Mouse (Mus musculus) left cerebral cortex, adult 9 months (tissue): Measurements from ENCODE around the gene Gas2l2.

Source experiments
- DNase-seq, 2 experiments: peaks; one replicate each; pipeline ENCODE4 v3.0.0; 2022; ENCODE audit warnings: low spot score in 2 of 2

Gas2l2 gene

DNA sequence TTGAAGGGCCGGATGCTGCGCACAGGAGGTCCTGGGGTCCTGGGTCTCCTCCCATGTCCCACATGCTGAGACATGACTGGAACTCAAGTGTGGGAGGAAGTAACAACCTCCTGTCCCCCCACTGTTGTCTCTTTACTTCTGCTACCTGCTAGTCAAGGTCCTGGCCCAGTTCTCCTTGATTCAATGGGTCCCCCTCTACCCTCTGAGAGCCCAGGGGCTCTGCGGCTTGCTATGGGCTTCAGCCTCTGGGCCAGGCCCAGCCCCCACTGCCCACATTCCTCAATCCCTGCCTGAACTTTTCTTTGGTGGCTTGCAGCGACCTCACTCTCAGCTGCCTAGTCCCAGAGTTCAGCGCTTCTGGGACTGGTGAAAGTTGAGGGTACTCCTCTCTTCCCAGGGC lies at the start of gene Gas2l2:
Gene Gas2l2 (minus strand): TSS at position 101 of the 400 bp plus-strand sequence.
- DNase-seq = no peak

DNA sequence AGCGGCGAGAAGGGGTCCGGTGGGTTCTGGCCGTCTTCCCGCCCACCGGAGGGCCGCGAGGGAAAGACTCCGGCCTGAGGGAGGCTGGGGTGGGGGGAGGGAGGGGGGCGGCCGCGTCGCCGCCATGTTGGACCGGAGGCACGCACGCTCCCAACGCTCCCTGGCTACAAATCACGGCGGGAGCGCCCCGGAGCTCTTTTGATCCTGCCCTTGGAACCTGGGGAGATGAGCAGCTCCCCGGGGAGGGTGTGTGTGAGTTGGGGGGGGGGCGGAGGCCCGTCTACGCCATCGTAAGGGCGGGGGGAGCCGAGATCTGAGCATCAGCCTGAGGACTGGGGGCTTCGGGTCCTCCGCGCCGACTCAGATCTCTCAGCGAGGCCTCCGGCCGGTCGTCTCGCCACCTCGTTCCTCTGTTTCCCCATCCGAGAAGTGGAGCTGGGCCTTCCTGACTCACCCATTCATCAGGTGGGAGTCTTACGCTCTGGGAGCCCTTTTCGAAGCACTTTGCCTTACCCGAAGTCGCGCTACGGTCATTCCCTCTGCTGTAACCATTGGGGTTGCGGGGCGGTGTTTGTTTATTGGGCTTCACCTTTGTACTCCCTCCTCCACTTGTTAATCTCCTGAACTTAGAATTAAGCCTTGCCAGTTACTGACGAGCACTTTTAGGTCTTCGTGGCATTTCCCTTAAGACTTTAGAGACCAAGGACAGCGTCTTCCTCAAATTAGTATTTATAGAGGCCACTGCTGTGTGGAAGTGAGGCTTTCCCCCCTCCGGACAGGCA lies 44.2 kb upstream of the Gas2l2 start:
- no peak for DNase-seq

DNA sequence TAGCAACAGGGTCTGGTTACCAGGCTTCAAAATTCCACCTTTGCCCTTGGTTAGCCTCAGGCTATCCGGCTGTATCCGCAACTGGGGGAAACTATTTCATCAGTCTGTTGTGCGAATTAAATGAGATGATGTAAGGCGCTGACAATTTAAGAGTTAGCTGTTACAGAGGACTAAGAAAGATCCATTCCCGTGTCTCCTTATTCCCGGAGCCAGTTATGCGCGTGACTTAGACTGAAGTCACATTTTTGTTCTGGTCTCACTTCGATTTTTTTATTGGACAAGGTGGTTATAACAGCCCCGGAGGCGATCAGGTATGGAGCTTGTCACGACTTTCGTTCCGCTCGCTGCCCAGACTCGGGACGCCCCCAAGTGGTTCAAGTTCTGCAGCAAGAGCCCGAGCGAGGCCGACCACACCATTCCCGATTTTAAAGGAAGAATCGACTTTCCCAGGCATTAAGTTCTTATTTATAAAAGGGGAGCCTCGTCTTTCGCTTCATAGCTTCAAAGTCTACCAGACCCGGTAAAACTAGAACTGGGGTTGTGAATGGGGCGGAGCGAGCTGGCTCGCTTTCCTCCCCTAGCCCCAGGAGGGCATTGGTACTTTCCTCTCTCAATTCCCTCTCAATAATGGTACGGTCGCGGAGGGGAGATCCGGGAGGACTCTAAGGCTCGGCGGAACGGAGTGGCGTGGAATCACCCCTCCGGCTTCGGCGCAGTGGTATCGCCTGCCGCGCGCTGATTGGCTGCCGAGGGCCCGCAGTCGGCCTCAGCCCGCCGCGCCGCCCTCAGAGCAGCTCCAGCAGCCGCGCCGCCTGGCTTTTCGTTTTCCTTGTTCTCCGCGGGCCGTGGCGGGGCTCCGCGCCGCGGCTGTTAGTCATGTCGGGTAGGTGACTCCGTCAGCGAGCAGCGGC lies 43.3 kb upstream of the Gas2l2 start, which contains the start of gene Taf15:
Gene Taf15 (plus strand): TSS at position 763 of the 911 bp plus-strand sequence.
- peak; percentile 90 to 98 for DNase-seq

DNA sequence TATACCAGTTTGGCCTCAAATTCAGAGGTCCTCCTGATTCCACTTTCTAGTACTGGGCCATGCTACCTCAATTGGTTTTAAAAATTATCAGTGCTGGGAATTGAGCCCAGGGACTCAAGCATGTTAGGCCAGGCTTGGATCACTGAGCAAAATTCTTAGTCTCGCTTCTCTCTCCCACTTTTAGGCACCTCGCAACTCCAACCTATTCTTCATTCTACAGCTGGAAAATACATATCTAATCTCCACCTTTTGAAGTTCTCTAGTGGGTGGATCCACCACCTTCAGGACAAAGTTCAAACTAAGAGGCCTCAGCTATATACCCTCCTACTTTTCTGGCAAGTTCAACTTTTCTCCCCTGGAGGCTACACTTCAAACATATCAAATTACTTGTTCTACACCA lies 42.5 kb upstream of the Gas2l2 start:
- no peak for DNase-seq

DNA sequence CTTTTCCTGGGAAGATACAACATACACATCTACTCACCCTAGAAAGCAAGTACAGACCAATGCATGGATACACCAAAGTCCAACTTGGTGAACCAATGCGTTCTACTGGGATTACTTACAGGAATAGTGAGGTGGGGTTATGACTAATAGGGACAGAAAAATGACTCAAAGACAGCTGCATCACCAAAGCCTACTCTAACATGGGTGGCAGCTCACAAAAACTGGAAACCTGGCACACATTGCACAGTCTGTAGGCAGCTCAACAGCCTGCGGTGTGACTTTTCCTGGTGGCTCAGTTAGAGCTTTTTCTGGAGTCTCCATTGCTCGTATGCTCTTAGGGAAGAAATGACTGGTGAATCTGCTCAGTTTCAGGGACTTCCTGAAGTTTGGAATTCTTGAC lies 39.5 kb upstream of the Gas2l2 start:
- no peak for DNase-seq

DNA sequence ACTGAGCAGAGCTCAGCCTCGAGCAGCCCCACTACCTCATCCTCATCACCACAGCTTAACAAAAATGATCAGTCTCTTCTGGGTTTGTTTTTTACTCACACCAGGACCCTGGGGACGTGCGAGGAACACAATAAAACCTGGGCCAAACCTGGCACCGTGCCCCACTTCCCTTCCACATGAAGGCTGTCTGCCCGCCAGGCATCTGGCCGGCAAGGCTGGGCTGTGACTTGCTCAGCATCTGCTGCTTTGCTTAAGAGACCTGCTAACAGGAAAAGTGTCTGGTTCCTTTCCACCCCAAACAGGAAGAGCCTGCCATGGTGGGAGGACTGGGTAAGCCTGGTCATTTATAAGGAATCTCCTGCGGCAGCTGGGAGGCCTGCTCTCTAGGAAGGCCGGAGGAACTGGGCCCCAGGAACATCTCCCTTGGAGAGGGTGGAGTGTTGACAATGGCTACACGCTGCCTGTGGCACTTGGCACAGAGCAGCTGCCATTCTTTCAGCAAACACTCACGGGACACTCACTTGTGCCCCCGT lies 37.9 kb upstream of the Gas2l2 start:
- DNase-seq = no peak

DNA sequence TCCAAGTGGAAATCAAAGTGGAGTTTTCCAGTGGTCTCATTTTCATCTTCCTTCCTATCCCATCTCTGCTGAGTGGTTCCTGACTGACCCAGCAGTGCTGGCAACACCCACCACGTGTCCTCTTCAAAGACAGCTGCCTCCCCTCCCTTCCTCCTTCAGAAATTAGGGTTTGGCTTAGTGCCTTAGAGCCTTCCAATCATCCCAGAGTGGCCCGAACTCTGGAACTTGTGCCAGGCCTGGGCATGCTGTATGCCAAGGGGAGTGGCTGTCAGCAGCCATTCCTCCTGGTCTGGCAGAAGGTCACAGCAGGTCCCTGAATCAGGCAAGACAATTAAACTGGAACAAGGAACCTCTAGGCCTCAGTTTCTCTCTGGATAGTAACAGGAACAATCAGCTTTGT lies 36.7 kb upstream of the Gas2l2 start:
- DNase-seq = no peak

DNA sequence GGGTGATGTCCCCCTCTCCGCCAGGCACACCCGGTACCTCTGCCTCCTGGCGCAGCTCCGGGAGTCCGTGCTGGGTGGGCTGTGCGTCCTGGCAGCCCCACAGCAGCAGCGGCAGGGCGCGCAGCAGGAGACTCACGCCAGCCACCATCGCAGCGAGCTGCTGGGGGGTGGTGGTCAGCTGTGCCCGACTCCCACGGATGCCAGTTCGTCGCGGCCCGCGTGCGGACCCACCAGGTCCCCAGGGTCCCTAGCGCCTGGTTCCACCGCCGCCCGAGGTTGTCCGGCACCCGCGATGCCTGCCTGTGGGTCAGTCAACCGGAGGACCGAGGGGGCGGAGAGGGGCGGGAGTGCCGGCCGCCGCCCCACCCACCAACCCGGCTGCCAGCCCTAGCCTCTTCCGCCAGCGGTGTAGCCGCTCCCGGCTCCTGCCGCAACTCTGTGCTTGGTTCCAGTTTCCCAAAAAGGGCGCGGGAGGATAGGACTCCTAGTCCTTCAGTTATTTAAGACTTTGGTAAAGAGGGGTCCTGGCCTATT lies 33.5 kb upstream of the Gas2l2 start, which contains the start of gene Mmp28:
Gene Mmp28 (minus strand): TSS at position 361 of the 534 bp plus-strand sequence.
- no peak for DNase-seq

DNA sequence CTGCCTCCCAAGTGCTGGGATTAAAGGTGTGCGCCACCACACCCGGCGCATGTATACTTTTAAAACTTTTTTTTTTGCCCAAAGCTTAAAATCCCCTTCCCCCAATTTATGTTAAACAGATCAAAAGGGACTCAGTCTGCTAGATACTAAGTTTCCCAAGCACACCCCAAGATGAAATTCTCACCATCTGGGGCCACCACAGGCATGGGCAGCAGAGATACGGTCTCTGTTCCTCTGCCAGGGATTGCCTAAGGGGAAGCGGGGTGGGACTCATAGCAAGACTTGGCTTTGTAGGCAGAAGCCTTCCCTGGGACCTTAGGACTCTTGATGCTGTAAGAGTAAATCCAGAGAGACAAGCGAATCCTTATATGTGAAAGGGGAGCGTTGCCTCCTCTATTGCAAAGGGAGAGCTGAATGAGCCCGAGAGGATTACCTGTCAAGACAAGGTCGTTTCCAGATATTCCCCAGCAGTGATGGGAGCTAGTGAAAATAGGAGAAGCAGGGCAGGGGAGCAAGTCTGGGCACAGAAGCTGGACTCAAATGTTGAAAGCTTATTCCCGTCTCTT lies 32.3 kb upstream of the Gas2l2 start:
- DNase-seq = no peak

DNA sequence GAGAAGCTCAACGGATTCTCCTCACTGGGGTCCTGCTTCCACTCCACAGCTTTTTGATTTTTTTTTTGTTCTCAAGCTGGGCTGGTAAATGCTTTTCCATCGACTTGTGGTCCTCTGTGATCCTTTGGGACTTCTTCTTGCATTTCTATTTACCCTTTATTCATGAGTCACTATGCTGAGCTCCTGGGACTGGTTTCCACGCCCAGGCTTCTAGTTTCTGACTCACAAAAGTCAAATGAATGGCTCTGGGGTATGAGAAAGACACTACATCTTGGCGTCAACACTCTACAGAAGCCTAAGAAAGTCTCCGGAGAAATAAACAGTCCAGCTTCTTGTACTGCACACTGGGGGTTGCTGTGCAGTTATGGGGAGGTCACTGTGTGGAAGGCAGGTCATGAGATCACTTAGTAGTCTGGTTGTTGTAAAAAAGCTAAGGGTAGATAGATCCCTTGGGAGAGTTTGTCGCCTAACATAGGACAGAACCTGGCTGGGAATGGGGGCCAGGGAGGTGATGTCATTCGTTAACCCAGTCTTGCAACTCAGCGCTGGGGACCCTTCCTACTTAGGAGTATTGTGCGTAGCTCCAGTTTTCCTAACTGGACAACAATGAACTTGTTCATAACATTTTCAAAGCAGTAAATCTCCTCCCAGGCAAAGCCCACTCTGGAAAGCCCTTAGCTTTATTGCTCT lies 28.8 kb upstream of the Gas2l2 start:
- DNase-seq = no peak

DNA sequence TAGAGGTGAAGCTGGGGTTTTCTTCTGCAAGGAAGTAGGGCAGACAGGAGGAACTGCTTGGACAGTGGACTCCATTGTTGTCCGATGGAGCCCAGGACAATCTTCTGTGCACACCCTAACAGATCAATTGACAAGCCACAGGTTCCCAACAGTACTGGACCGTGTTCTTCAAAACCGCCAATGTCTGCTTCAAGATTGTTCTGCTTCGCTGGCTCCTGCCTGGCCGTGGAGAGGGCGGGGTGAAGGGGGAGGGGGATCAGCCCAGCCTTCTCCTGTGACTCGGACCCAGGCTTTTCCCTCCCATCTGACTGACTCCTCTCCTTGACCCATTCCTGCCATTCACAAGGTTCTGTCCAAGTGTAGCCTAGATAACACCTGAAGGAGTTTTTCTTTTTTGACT lies 28.0 kb upstream of the Gas2l2 start:
- no peak for DNase-seq

DNA sequence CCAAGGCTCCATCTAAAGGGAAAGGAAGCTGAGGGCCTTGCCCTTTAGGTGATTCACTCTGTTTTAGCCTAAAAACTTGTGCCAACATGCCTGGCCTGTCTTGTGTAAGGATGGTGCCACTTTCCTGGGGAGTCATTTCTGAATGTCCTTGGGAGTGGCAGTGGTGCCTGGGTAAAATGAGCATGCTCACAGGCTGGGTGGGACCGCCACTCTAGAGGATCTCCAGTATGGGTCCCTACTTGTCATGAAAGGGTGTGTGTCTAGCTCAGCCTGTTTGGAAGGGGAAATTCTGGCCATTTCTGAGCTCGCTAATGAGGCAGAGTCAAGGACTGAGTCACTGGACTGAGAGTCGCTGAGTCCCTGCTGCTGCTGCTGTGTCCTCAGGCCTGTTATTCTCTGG lies 26.4 kb upstream of the Gas2l2 start:
- DNase-seq = no peak

DNA sequence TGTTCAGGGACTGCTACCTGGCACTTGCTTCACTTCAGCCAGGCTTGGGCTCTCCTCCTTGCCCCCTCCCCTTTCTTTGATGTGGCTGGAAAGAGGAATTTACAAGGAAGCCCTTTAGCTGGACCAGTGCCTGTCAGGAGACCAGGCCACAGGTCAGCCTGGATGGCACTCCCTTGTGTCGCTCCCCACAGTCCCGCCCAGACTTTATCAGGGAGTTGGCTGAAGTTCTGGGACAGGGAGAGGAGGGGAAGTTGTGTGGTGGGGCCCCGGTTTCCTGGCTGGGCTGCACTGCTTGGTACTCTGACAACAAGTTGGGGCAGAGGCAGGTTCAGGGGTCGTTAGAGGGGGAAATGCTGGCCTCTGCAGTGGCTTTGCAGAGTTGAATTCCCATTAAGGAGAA lies 25.3 kb upstream of the Gas2l2 start:
- DNase-seq = no peak

DNA sequence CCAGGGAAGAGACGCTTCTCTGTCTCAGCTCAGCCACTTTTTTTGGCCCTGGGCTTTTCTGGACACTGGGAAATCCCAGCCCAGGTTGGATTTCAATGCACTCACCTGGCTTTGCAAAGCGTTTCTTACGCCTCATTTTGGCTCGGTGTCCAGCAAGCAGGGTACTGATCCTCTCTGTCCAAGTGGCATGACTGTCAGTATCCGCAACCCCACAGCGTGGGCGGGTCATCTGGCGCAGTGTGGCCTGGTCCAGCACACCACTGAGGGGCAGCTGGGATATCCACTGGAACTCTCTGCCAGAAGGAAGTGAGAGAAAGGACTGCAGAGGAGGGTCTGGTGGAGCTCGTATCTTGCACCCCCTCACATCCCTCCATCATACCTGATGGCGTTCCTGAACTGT lies 22.0 kb upstream of the Gas2l2 start:
- DNase-seq = no peak

DNA sequence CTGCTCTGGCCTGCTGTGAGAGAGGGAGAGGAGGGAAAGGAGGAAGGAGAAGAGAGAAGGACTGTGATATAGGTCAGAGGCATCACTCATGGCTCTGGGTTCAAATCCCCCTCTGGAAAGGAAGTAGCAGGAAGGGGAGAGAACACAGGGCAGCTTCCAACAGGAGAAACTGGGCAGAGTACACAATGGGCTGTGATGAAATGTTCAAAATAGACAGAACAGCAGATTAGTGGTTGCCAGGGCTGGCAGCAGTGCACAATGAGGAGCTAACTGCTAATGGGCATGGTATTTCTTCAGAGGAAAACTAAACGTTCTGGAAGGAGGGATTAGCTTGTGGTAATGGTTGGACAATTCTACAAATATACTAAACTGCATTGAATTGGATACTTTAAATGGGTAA lies 21.3 kb upstream of the Gas2l2 start:
- DNase-seq = no peak

DNA sequence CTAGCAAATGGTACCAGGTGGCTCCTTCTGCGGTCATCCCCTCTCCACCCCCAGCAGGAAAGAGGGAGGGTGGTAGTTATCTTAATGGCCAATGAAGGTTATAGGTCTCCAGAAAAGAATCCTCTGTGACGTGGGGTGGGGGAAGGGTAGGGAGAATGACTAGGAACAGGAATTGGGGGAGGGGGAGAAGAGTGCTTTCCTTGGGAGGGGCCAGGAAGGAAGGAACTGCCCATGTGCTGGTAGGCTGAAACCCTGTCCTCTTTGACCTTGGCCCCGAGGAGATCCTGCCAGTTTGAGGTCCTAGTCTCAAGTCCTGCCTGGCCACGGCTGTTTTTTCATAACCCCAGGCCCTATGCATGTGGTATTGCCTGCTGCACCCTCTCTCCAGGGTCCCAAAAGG lies 20.0 kb upstream of the Gas2l2 start:
- DNase-seq = no peak

DNA sequence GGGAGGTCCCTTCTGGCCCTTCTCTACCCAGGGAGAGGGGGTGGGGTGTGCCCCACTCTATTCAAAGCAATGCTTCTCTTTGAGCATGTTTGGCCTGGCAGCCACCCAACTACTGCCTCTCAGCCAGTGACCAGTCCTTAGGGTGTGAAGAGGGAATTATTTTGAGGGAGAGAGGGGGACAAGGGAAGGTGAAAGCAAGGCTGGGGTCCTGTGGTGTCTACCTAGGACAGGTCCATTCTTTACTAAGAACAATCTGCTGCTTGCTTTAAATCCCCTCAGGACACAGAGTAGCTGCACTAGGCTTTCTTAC lies 19.6 kb upstream of the Gas2l2 start:
- DNase-seq = no peak

DNA sequence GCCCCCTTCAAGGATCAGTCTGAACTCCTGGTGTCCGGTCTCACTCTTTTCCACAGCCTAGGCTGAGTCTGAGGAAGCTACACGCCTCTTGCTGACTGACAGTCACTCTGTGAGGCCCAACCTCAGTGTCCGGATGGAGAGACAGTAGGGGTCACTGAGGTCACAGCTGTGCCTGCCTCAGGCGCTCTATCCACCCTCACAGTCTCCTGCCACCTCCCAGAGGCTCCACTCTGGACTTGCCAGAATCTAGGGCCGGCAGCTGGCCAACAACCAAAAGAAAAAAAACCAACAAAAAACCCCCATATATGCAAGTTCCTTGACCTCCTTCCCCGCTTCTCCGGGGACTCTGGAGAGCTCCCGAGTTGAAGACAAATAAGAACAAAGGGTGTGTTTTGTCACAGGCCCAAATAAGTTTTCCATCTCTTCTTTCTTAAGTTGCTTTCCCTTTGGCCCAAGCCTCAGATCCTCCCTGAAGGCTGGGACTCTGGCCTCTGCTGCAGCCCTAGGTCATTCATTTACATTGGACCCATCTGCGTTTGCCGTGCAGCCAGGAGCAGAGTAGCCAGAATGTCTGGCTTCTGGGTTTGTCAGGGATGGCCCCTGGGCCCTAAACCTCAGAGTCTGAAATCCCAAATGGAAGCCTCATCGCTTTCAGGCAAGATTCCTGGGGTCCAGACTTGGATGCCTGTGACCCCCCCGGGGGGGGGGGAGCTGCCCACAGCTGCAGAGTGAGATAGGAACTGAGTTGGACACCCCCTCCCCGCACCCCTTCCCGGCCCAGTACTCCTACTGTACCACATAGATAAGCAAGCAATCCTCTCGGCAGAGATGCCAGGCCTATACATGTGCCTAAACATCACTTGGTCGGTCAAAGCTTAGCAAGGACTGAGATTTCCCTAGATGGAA lies 19.0 kb upstream of the Gas2l2 start:
- no peak for DNase-seq

DNA sequence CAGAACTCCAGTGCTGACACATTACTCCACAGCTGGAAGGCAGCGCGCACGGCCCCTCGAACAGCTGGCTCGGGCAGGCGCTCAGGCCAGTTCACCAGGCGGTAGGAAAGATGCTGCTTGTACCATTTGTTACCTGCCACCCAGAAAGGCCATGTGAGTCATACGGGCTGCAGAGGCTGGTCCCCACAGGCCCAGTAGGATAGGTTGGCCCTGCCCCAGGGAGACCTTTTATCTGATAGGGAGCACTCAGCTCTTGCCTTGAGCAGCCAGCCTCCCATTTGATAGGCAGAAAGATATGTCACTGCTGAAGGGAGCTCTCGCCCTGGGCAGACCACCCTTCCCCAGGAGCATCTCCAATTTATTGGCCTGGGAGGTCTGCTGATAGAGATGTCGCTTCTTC lies 18.4 kb upstream of the Gas2l2 start:
- DNase-seq = no peak

DNA sequence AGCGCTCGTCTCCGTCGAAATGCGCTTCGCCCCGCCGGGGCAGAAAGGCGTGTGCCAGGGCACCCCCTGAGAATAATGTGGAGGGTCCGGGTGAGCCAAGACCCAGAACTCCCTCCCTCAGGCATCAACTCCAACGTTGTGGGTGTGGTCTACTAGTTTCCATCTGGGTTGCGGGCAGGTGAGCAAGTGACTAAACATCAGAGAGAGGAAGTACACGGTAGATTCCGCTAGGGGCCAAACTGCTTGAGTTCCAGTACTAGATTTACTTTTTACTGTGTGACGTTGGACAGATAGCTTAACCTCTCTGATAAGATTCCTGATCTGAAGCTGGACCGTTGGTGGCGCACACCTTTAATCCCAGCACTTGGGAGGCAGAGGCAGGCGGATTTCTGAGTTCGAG lies 15.7 kb upstream of the Gas2l2 start:
- DNase-seq = no peak

DNA sequence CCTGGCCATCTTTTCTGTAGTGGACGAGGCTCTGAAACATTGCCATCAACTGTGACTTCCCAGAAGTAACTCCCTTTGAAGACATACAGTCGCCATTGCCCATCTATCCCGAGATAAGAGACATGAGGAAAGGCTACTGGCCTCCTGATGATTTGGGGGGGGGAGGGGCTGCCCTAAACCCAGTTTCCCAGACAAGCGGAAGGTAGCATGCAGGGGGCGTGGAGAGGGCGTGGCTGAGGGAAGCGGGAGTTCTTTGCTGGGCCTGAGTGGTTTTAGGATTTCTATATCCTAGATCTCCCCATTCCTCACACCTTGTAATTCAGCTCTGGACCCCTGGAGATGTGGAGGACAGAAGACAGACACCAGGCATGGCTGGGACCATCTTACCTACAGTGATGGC lies 14.6 kb upstream of the Gas2l2 start:
- no peak for DNase-seq
